Mouse (Mus musculus): ENCODE data around the gene Mex3d.
"Not testable (repeated sequence)": the region's sequence is repeated elsewhere in the genome, so short reads cannot be mapped to it uniquely, and the experiment has no call there.

Gene Mex3d

DNA sequence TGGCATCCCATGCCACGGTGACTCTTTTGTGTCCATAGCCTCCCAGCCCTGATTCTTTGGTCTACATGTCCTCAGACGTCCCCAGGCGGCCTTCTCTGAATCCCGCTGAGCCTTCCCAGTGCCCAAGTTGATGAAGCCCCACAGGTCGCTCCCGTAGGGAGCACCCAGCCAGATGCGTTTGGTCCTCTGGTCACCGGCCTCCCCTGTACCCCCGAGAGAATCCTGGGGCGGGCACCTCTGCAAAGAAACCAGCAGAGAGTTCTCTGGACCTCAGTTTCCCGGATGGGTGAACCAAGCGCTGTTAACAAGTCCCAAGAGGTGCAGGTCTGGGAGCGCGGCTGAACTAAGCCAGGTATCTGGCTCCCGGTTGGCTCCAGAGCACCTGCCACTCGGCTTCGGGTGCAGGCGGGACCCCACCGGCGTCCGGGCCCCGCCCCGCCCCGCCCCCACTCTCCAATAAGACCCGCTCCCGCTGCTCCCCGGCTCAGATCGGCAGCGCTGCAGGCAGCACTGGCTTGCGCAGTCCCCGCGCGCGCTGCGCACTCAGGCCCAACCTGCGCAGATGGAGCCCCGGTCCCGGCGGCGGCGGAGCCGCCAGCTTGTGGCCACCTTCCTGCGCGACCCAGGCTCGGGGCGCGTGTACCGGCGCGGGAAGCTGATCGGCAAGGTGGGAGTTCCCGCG is 31.3 kb downstream of the Mex3d start, which contains the start of gene Plk5:
Gene Plk5, plus strand, starts transcription at position 459 of the 682 bp plus-strand sequence.
- DNase-seq (ENCODE audit: low read depth) = no peak

DNA sequence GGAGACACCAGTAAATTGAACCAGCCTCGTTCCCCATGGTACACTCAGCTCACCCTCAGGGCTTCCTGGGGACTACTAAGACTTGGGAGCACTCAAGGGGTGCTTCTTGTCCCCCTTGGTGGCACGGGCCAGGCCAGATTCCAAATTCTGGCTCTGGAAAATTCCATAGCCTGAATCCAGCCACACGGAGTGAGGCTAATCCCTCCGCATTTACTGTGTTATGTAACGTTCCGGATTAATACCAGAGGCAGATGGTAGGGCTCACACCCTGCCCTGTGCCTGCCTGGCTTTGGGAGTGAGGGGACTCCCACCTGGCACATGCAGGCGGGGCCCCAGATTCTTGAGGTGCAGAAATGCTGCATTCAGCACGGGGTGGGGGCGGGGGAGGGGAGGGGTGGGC is 32.0 kb downstream of the Mex3d start:
- no peak for DNase-seq (ENCODE audit: low read depth)

DNA sequence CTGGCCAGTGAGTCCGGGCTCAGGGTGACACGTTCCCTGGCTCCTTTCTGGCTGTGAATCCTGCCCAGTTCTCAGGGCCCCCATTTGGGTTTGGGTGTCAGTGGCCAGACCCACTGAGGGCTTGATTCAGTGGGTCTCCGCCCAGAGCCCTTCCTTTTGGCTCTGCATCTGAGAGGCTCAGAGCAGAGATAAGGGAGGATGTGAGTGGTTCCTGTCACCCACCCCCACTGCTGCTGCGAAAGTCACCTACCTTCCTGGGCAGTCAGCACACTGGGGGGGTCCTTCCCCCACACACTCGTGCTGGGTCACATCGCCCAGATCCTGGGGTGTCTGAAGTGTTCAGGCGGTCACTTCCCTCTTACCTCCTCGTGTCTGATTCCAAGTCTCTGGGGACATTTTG is 34.7 kb downstream of the Mex3d start:
- DNase-seq (ENCODE audit: low read depth) = no peak

DNA sequence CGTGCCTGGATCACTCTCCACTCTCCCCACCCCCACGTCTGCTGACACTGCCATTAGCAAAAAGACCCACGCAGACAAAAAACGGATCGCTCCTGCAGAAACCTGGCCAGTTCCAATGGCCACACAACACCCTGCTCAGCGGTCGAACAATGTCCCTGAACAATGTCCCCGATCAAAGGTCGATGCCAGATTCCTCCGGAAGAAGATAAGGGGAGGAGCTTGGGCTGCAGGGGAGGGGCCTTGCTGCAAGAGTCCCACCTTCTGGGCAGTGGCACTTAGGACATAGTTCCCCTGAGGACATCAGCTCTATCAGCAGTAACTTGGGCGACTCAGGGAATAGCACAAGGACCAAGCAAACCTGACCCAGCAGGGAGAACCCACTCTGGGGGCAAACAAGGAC is 35.6 kb downstream of the Mex3d start:
- DNase-seq (ENCODE audit: low read depth) = no peak

DNA sequence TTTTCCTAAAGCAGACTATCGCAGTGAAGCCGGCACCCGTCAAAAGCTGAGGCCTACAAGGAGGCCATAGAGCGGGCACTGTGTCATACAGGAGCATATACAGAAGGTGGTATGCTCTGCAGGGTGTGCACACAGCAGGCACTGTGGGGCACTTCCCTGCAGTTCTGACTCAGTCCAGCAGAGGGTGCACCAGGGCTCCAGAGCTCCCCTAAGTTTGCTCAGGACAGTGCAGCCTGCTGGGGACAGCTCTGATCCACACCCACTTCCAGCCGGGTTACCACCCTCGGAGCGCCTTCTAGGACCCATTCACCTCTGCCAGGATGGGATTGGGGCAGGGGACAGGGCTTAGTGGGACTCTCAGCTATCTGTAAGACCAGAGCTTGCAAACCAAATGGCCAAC is 37.2 kb downstream of the Mex3d start:
- DNase-seq (ENCODE audit: low read depth) = peak; percentile 93

DNA sequence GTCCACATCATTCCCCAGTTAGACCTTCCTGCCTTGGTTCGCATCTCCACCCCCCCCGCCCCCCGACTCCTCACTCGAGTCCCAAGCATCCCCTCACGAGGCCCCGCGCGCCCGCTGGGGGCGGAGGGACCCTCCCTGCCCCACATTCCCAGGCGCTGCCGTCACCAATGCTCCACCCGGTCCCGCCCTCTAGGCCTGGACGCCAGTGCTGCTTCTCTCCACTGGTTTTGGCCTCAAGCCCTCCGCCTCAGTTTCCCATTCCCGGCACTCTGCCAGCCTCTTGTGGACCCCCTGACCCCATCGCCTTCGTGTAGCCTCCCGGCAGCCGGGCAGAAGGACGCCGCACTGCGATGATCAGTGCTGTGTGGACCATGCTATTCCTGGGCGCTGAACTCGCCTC is 38.5 kb downstream of the Mex3d start:
- DNase-seq (ENCODE audit: low read depth) = peak; percentile 52

DNA sequence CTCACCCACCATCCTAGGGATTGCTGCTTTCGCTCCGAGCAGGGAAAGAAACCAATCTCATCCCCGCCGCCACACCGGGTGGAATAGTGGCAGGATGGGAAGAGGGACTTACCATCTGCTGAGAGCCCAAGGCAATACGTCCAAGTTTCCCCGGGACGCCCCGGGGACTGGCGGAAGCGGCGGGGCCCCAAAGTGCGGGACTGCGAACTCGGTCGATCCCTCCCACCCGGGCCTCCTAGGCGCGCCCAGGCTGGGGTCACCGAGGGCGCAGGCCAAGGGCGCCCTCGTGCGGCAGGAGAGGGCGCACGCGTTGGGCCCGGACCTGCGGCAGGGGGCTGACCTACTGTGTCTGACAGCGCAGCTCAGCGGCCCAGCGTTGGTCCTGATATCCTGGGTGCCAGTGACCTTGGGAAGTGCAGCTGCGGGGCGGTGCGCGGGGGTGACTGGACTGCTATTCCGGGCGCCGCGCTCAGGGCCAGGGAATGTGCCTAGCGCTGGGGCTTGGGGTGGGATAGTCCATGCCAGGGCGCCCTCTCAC is 39.1 kb downstream of the Mex3d start, which contains the start of gene Adamtsl5:
Gene Adamtsl5, minus strand, starts transcription at position 169 of the 538 bp plus-strand sequence.
- peak; percentile 94 for DNase-seq (ENCODE audit: low read depth)

DNA sequence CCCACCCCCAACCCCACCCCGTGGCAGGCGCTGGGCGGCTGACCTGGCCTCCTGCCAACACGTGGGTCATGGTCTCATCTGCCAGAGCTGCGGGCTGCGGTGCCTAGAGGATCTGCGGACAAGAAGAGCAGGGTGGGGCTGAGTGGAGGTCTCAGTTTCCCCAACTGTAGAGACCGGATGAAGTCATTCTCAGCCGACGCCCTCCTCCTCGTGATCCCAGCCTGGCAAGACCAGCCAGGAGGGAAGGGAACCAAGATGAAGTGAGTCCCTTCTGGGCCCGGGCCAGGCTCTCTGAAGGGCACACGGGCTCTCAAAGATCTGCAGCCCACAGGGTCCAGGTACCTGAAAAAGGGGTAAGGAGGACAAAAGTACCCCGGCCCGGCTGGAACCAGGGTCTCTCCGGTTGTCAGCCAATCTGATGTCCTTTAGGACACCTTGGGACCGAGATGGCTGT is 39.9 kb downstream of the Mex3d start:
- peak; percentile 74 for DNase-seq (ENCODE audit: low read depth)

DNA sequence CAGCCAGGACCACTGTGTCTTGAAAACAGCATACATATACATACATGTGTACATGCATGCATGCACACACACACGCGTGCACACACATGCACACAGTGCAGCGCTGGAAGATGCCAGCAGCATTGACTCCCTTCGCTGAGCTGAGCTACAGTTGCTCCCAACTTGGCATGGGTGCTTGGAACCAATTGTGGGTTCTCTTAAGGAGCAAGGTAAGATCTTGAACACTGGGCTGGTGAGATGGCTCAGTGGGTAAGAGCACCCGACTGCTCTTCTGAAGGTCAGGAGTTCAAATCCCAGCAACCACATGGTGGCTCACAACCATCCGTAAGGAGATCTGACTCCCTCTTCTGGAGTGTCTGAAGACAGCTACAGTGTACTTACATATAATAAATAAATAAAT is 41.5 kb downstream of the Mex3d start:
- DNase-seq (ENCODE audit: low read depth) = not testable (repeated sequence)

DNA sequence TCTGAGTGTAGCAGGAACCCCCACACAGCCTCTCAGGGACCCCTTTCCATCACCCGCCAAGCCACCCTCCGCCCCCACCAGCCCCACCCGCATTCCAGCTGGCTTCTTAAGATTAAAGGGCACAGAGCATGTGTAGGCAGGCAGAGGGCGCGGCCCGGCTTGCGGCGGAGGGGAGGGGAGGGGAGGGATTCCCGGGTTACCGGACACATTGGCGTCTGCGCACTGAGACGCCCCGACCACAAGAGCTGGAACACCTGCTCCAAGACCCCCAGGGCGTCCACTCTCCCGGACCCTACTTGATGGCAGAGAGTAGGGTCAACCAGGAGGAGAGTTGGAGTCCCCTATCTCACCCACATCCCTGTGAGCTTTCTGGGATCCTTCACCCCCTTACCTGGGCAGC is 42.3 kb downstream of the Mex3d start:
- DNase-seq (ENCODE audit: low read depth) = no peak

DNA sequence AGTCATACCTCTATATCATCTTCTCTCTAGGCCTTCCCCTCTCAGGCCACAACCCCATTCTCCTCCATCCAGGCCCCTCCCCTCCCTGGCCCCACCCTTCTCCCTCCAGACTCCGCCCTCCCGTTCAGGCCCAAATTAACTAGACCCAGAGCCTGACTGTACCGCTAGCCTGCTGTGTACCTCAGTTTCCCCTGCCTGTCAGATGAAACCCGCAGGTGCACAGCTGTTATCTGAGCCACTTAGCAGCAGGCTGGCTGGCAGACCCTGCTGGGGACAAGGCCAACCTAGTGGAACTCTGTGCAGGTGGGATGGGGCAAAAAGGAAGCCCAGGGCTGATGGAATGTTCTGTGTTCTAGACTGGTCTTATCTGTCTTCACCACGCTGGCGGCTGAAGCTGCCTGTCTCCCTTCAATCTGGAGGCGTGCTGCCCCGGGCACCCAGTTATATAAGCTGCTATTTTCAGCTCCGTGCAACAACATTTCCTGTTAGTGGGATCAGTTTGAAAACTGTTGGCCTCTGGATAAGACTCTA is 43.3 kb downstream of the Mex3d start:
- DNase-seq (ENCODE audit: low read depth) = no peak

DNA sequence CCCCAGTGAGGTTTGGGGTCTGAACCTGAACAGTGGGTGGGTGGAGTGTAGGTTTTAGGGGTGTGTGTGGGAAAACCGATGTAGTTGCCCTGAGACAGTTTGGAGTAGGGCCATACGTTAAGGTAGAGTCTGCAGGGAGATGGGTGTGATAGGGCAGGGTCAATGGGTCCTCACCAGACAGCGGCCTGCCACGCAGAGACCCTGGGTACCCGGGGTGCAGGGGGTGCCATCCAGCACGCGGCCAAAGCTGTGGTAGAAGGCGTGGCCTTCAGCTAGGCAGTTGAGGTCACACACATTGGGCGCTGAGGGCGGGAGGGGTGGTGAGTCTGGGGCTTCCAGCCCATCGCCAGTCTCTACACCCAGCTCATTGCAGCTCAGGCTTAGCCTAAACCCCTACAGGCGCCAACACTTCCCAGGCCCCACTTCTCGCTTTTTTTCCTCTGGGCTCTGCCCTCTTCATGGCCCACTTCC is 44.0 kb downstream of the Mex3d start:
- no peak for DNase-seq (ENCODE audit: low read depth)

DNA sequence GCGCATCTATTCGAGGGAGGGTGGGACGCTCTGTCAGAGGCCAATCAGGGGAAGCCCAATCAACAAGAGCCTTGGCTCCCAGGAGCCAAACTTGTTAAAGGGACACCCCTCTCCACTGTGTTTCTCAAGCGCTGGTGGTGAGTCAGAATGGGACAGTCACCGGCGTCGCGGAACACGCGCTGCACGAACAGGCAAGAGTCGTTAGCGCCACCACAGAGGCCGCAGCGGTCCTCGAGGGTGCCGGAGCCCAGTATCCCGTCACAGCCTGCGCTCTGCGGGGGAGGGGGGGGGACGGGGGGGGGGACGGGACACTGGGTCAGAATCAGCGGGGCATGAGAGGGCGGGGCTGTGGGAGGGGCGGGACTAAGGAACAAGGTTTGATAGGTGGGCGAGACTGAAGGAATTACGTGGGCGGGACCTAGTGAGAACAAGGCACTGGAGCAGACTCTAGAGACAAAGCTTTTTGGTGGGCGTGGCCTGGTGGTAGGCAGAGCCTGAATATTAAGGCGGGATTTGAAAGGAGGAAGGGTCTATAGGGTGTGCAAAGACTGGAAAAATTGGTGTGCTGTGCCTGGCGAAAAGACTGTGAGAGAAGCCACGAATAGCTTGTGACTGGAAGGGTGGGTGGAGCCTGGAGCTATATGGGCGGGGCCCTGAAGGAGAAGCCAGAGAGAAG is 44.6 kb downstream of the Mex3d start:
- DNase-seq (ENCODE audit: low read depth) = no peak

DNA sequence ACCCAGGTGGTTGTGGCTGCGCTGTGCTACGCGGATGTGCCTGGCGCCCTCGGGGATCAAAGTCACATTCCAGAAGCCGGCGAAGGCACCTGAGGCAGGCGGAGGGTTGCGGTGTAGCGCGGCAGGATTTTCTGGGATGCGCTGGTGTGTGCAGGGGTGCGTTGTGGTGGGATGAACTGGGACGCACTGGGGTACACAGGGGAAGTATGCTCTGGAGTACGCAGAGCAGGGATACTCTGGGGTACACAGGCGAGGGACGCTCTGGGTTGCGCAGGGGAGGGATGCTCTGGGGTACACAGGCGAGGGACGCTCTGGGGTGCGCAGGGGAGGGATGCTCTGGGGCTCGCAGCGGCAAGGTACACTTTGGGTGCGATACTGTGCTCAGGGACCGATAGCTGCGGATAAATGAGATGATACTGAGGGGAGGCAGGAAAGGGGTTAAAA is 45.1 kb downstream of the Mex3d start:
- DNase-seq (ENCODE audit: low read depth) = no peak

DNA sequence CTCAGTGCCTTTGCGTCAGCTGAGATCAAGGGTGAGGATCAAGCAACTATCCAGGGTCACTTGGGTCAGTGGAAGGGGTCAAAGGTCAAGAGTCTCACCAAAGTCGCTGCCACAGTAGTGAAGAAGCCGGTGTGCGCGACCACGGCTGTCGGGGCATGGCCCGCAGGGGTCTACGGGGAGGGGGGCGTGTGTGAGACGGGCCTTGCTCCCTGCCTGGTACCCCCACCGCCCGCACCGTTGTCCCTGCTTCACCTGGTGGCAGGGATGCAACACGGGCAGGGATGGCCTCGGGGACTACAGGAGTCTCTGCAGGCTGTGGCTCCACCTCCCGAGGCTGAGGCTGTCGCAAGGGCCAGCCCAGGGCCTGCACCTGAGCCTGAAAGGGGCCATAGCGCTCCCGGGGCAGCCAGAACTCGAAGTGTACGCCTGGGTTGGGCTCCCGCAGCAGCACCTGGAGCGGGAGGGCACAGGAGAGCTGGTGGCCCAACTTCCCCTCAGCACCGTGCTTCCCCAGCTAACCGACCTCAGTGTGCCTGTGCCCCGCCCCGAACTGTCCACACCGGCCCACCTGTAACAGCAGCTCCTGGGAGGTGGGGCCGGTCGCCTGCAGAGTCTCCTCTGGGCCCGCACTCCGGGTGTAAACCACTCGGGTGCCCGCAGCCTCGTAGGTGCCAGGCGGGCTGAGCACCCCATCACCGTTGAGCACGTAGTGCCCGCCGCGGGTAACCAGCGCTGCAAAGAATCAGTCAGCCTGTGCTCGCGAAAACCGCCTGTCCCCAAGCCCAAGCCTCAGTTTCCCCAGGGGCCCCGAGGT is 45.8 kb downstream of the Mex3d start:
- DNase-seq (ENCODE audit: low read depth) = no peak

DNA sequence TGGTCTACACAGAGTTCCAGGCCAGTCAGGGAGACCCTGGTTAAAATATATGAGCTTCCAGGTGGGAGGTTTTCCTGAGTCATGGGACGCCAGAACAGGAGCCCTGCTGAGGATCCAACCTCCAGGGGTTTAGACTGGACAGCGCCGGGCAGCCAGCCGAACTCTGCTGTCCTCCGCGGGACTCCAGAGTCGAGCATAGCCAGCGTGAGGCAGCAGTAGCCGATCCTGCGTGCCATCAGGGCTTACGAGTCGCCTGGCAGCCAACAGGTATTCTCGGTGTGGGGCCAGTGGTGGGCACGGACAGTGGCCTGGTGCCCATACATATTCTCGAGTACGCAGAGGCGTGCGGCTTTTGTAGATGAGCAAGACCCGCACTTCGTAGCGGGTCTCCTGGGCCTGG is 46.4 kb downstream of the Mex3d start:
- no peak for DNase-seq (ENCODE audit: low read depth)

DNA sequence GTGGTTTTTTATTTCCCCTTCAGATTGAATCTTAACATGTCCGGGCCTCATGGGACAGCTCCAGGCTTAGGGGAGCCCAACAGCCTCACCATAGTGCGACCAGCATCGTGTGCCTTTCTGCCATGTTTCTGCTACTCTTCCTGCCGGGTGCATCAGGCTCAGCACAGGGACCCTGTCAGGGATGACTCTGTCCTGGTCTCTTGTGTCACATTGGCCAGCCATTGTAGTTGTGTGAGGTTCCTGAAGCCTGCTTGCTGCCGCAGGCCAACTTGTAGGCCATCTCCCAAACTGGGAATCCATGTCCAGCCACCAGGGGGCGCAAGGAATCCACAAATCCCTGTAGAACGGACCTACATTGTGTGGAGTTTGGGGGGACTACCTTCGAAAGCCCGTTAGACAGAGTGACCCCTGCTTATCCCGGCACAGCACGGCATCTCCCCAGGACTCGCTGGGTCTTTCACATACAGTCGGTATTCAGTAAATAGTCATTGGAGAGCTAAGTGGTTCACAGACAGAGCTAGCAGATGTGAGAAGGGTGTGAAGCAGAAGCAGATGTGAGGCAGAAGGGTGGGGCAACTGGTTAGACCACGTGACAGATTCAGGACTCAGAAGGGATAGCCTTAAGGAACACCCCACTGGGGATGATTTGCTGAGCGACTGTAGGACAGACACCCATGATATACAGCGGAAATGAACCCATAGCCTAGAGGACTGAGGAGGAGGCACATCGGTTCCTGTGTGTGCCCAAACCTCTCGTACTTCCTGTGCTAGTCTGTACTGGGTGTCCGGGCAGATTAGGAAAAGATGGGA is 47.3 kb downstream of the Mex3d start:
- peak; percentile 93 for DNase-seq (ENCODE audit: low read depth)

DNA sequence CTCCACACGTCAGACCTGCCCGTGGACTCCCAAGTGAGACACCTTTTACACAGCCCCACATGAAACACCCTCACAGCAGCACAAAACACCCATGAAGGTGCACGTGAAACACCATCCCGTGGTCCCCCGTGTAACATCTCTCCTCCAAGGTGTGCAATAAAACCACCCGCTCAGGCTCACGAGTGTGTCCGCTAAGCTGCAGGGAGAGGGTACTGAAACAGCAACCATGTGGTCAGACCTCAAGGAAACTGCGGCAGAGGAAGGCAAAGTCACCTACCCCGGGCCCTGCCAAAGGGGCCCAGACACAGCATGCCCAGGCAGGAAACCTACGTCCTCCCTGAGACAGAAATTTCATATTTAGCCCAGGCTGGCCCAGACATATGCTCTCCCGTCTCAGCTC is 51.2 kb downstream of the Mex3d start:
- no peak for DNase-seq (ENCODE audit: low read depth)

DNA sequence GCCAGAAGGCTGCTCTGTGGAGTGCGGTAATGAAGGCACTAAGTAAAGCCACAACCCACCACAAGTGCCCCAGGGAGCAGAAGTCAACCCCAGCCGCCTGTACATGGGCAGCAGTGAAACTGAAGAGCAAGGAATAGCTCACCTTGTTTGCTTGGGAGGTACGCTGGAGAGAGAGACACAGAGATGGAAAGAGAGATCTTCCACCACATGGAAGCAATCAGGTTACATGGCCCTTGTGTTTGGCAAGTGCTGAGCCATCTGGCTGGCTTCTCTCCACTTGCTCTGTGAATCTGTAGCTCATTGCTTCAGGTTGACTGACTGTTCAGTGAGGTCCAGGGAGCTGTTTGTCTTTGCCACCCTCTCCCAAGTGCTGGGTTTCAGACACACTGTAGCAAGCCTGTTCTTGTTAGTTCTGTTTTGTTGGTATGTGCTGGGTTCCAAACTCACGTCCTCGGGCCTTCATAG is 54.9 kb downstream of the Mex3d start:
- DNase-seq (ENCODE audit: low read depth) = peak; percentile 69

DNA sequence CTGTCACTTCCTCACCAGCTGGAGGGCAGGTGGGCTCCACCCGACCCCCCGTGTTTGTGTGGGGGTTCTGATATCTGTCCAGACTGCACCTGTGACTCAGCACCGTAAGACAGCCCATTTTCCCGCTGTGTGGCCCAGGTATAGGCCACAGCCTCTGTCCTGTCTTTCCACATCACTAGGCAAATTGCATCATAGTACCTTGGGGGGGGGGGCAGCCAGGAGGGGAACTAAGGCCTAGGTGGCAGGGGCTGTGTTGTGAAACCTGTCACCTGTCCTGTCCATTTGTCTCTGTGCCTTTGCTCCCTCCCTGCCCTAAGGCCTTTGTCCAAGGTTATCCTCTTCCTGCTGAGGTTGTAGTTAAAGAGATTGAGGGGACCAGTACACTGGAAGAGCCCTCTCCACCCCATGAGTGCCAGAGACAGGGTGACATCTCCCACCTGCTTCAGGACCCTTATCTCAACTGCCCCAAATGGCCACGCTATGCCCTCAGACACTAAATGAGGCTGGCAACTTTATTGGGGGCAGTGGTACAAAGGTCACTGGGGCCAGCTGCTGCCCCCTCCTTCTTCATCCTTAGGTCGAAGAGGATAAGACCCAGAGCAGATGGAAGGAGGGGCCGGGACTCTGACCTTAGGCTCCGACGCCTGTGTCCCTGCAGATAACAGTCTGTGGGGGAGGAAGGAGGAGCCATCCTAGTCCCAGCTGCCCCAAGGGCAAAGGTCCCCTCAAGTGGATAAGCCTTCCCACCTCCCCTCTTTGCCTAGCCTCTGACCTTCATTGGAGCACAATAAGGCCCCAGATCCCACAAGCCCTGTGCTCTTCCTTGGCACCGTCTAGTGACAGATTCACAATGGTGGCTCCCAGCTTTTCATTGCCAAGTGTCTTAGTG is 55.6 kb downstream of the Mex3d start:
- DNase-seq (ENCODE audit: low read depth) = no peak
